Mouse (Mus musculus): ENCODE data around the gene Mrnip. TPM values are rescaled to one million over a fixed set of nuclear protein-coding genes. Genes with fewer than 3 reads are reported as not detected.
A peak's percentile ranks its signal among the peaks of the same experiment; 100 is the strongest.

Gene Mrnip
- total RNA-seq, 1 experiment from 2014 or later = 12.9 TPM

- DNase-seq = peak; percentile 2
Observed at GRCm38 (mm10) chr11:50203302-50203827, 29.1 kb downstream of the Mrnip start.

GRCm38 (mm10) chr11:50205434-50205833 is 31.2 kb downstream of the Mrnip start:
- peak; percentile 56 for DNase-seq

GRCm38 (mm10) chr11:50206037-50206436 is 31.8 kb downstream of the Mrnip start:
- no peak for DNase-seq

GRCm38 (mm10) chr11:50207344-50207743 is 33.1 kb downstream of the Mrnip start:
- DNase-seq = no peak

GRCm38 (mm10) chr11:50208039-50208438 is 33.8 kb downstream of the Mrnip start:
- DNase-seq = no peak

- DNase-seq = peak; percentile 97
Observed at GRCm38 (mm10) chr11:50210101-50210504, 35.9 kb downstream of the Mrnip start.

- peak; percentile 92 for DNase-seq
Observed at GRCm38 (mm10) chr11:50210505-50211151, 36.4 kb downstream of the Mrnip start, which contains the start of the genes Sqstm1 and Mgat4b. Sqstm1 (minus strand) TSS chr11:50210827. Mgat4b (plus strand) TSS chr11:50210890.

GRCm38 (mm10) chr11:50211322-50212059 is 37.2 kb downstream of the Mrnip start:
- DNase-seq = no peak

- DNase-seq = peak; percentile 37
Observed at GRCm38 (mm10) chr11:50212060-50212739, 38.0 kb downstream of the Mrnip start.

GRCm38 (mm10) chr11:50212848-50213758 is 38.9 kb downstream of the Mrnip start:
- peak; percentile 94 for DNase-seq

GRCm38 (mm10) chr11:50214631-50215030 is 40.4 kb downstream of the Mrnip start:
- no peak for DNase-seq

GRCm38 (mm10) chr11:50215633-50216032 is 41.4 kb downstream of the Mrnip start:
- no peak for DNase-seq

GRCm38 (mm10) chr11:50216724-50217366 is 42.6 kb downstream of the Mrnip start:
- peak; percentile 58 for DNase-seq

- peak; percentile 57 for DNase-seq
Observed at GRCm38 (mm10) chr11:50217811-50218210, 43.6 kb downstream of the Mrnip start.

- no peak for DNase-seq
Observed at GRCm38 (mm10) chr11:50219833-50220232, 45.6 kb downstream of the Mrnip start.

GRCm38 (mm10) chr11:50222559-50223276 is 48.5 kb downstream of the Mrnip start:
- no peak for DNase-seq

GRCm38 (mm10) chr11:50223783-50224662 is 49.8 kb downstream of the Mrnip start:
- no peak for DNase-seq

- DNase-seq = peak; percentile 94
Observed at GRCm38 (mm10) chr11:50224671-50225530, 50.7 kb downstream of the Mrnip start.

All from adrenal gland, postnatal 14 days (tissue).